Mouse (Mus musculus) neural tube, embryonic 15.5 days (tissue): ENCODE results near the gene Ggnbp2. TPM values are rescaled to one million over a fixed set of nuclear protein-coding genes. Genes with fewer than 3 reads are reported as not detected.

Experiments used
- ATAC-seq: fragments of 200-750 bp; cut with Nextera tagmentation; 2 replicates; pipeline ENCODE4 v1.8.0; 2017; ENCODE audit warnings: mild to moderate bottlenecking, moderate TSS enrichment, moderate library complexity; ENCODE audit not compliant: low FRiP score
- H3K27ac ChIP-seq: fragments of 300-500 bp; sonication (generic); replicated peaks from 2 replicates; pipeline ENCODE4 v1.5.1; 2015; ENCODE audit warnings: mild to moderate bottlenecking, inconsistent platforms
- H3K27me3 ChIP-seq: fragments of 300-500 bp; sonication (generic); replicated peaks from 2 replicates; pipeline ENCODE4 v1.6.1; 2015; ENCODE audit warnings: inconsistent platforms
- H3K36me3 ChIP-seq: fragments of 300-500 bp; sonication (generic); 2 replicates; pipeline ENCODE4 v1.6.1; 2015; ENCODE audit warnings: inconsistent platforms
- H3K4me1 ChIP-seq: fragments of 300-500 bp; sonication (generic); 2 replicates; pipeline ENCODE4 v1.6.1; 2015; ENCODE audit warnings: inconsistent platforms
- H3K4me2 ChIP-seq: fragments of 300-500 bp; sonication (generic); 2 replicates; pipeline ENCODE4 v1.6.1; 2015; ENCODE audit warnings: inconsistent platforms, mild to moderate bottlenecking, moderate library complexity
- H3K4me3 ChIP-seq: fragments of 300-500 bp; sonication (generic); replicated peaks from 2 replicates; pipeline ENCODE4 v1.5.1; 2015; ENCODE audit warnings: mild to moderate bottlenecking, inconsistent platforms
- H3K9ac ChIP-seq: fragments of 300-500 bp; sonication (generic); replicated peaks from 2 replicates; pipeline ENCODE4 v1.6.1; 2015; ENCODE audit warnings: mild to moderate bottlenecking, inconsistent platforms
- H3K9me3 ChIP-seq: fragments of 300-500 bp; sonication (generic); replicated peaks from 2 replicates; pipeline ENCODE4 v1.6.1; 2016; ENCODE audit warnings: inconsistent platforms
- WGBS: fragments of 180-500 bp; shearing (Covaris S2); methylation state at CpG from one replicate; pipeline ENCODE4 v1.1.7; 2015; ENCODE audit warnings: mixed read lengths; 5-methylcytosine and 5-hydroxymethylcytosine counted together
- polyA plus RNA-seq: library from polyadenylated mRNA; unstranded; fragments of >200 nt; fragmentation: Nextera tagmentation; extraction: Ambion mirVana; gene quantifications from 2 replicates; pipeline ENCODE4 v1.2.1, GENCODE M21; 2015

Gene Ggnbp2
- polyA plus RNA-seq, 1 experiment from 2014 or later, result 76.2 TPM

GRCm38 (mm10) chr11:84893113-84893512, 22.5 kb upstream of the Ggnbp2 start:
- Histone ChIP-seq H3K4me1 (no peaks in the 10 kb centered on the region), H3K27me3 (no peaks in the 10 kb centered on the region), H3K9me3 (no peaks in the 10 kb centered on the region), H3K36me3 (peaks cover 74% of the 10 kb centered on the region), H3K4me2 (no peak overlapping the region), H3K27ac (no peak overlapping the region), H3K9ac (no peak overlapping the region), H3K4me3 (no peak overlapping the region)
- ATAC-seq, result no peak
- WGBS, result 91% methylated on average over 14 of the region's 15 CpGs

- Histone ChIP-seq H3K9ac (no peak overlapping the region), H3K27me3 (no peaks in the 10 kb centered on the region), H3K36me3 (peaks cover 69% of the 10 kb centered on the region), H3K4me1 (no peaks in the 10 kb centered on the region), H3K9me3 (no peaks in the 10 kb centered on the region), H3K4me2 (no peak overlapping the region), H3K27ac (no peak overlapping the region), H3K4me3 (no peak overlapping the region)
- WGBS, result 96% methylated on average over 7 of the region's 7 CpGs
- no peak for ATAC-seq
These were observed 21.1 kb upstream of the Ggnbp2 start for GRCm38 (mm10) chr11:84891705-84892104.

- WGBS, result 91% methylated on average over 2 of the region's 2 CpGs
- H3K27me3 ChIP-seq, result no peaks in the 10 kb centered on the region
- H3K9ac ChIP-seq, result no peak overlapping the region
- H3K4me1 ChIP-seq, result no peaks in the 10 kb centered on the region
- no peak overlapping the region for H3K4me2 ChIP-seq
- no peak overlapping the region for H3K4me3 ChIP-seq
- no peak overlapping the region for H3K27ac ChIP-seq
- no peak for ATAC-seq
- H3K36me3 ChIP-seq, result peaks cover 67% of the 10 kb centered on the region
- H3K9me3 ChIP-seq, result no peaks in the 10 kb centered on the region
These were observed 18.9 kb upstream of the Ggnbp2 start for GRCm38 (mm10) chr11:84889492-84889891.

GRCm38 (mm10) chr11:84888025-84888424, 17.4 kb upstream of the Ggnbp2 start:
- 96% methylated on average over 8 of the region's 8 CpGs for WGBS
- H3K9ac ChIP-seq, result no peak overlapping the region
- H3K36me3 ChIP-seq, result peaks cover 71% of the 10 kb centered on the region
- H3K27me3 ChIP-seq, result no peaks in the 10 kb centered on the region
- no peak overlapping the region for H3K27ac ChIP-seq
- ATAC-seq, result no peak
- no peak overlapping the region for H3K4me2 ChIP-seq
- H3K9me3 ChIP-seq, result no peaks in the 10 kb centered on the region
- H3K4me1 ChIP-seq, result no peaks in the 10 kb centered on the region
- H3K4me3 ChIP-seq, result no peak overlapping the region

GRCm38 (mm10) chr11:84886767-84887511, 16.3 kb upstream of the Ggnbp2 start:
- WGBS, result 93% methylated on average over 11 of the region's 11 CpGs
- H3K4me3 ChIP-seq, result no peak overlapping the region
- H3K9ac ChIP-seq, result no peak overlapping the region
- no peaks in the 10 kb centered on the region for H3K4me1 ChIP-seq
- ATAC-seq, result no peak
- peaks cover 61% of the 10 kb centered on the region for H3K36me3 ChIP-seq
- H3K9me3 ChIP-seq, result no peaks in the 10 kb centered on the region
- no peak overlapping the region for H3K27ac ChIP-seq
- no peaks in the 10 kb centered on the region for H3K27me3 ChIP-seq
- H3K4me2 ChIP-seq, result no peak overlapping the region

- 94% methylated on average over 5 of the region's 5 CpGs for WGBS
- no peak for ATAC-seq
- H3K27me3 ChIP-seq, result no peaks in the 10 kb centered on the region
- peaks cover 54% of the 10 kb centered on the region for H3K36me3 ChIP-seq
- H3K9me3 ChIP-seq, result no peaks in the 10 kb centered on the region
- no peak overlapping the region for H3K9ac ChIP-seq
- H3K4me1 ChIP-seq, result peaks cover 4% of the 10 kb centered on the region
- H3K27ac ChIP-seq, result no peak overlapping the region
- no peak overlapping the region for H3K4me2 ChIP-seq
- no peak overlapping the region for H3K4me3 ChIP-seq
These were observed 15.6 kb upstream of the Ggnbp2 start for GRCm38 (mm10) chr11:84886236-84886635.

GRCm38 (mm10) chr11:84885238-84885637, 14.6 kb upstream of the Ggnbp2 start:
- 87% methylated on average over 4 of the region's 4 CpGs for WGBS
- H3K9me3 ChIP-seq, result no peaks in the 10 kb centered on the region

GRCm38 (mm10) chr11:84882346-84882745, 11.7 kb upstream of the Ggnbp2 start:
- no peak overlapping the region for H3K4me3 ChIP-seq
- H3K36me3 ChIP-seq, result peaks cover 36% of the 10 kb centered on the region
- no peak overlapping the region for H3K4me2 ChIP-seq
- no peaks in the 10 kb centered on the region for H3K27me3 ChIP-seq
- H3K27ac ChIP-seq, result no peak overlapping the region
- ATAC-seq, result no peak
- H3K9ac ChIP-seq, result no peak overlapping the region
- peaks cover 19% of the 10 kb centered on the region for H3K4me1 ChIP-seq
- 95% methylated on average over 7 of the region's 7 CpGs for WGBS
- H3K9me3 ChIP-seq, result no peaks in the 10 kb centered on the region

More at GRCm38 (mm10) chr11:84885238-84885637, 14.6 kb upstream of the Ggnbp2 start:
- no peak overlapping the region for H3K9ac ChIP-seq
- H3K36me3 ChIP-seq, result peaks cover 54% of the 10 kb centered on the region
- no peak for ATAC-seq
- peaks cover 11% of the 10 kb centered on the region for H3K4me1 ChIP-seq
- H3K27me3 ChIP-seq, result no peaks in the 10 kb centered on the region
- no peak overlapping the region for H3K4me2 ChIP-seq
- no peak overlapping the region for H3K27ac ChIP-seq
- no peak overlapping the region for H3K4me3 ChIP-seq

- Histone ChIP-seq H3K4me1 (peaks cover 19% of the 10 kb centered on the region), H3K27ac (peak overlapping the region; percentile 92), H3K4me3 (peak overlapping the region; percentile 97), H3K36me3 (peaks cover 24% of the 10 kb centered on the region), H3K27me3 (no peaks in the 10 kb centered on the region), H3K4me2 (peak overlapping the region; percentile 95), H3K9me3 (no peaks in the 10 kb centered on the region), H3K9ac (peak overlapping the region; percentile 89)
- WGBS, result 57% methylated on average over 9 of the region's 9 CpGs
- no peak for ATAC-seq
These were observed 10.4 kb upstream of the Ggnbp2 start for GRCm38 (mm10) chr11:84880971-84881370.

- peak; percentile 46 for ATAC-seq
- under 1% methylated on average over 24 of the region's 24 CpGs for WGBS
- Histone ChIP-seq H3K27me3 (no peaks in the 10 kb centered on the region), H3K4me2 (peak overlapping the region; percentile 95), H3K4me1 (peaks cover 19% of the 10 kb centered on the region), H3K4me3 (peak overlapping the region; percentile 97), H3K9ac (peak overlapping the region; percentile 89), H3K27ac (peak overlapping the region; percentile 92), H3K9me3 (no peaks in the 10 kb centered on the region), H3K36me3 (peaks cover 22% of the 10 kb centered on the region)
These were observed 9.9 kb upstream of the Ggnbp2 start for GRCm38 (mm10) chr11:84880465-84880961.

- H3K9me3 ChIP-seq, result no peaks in the 10 kb centered on the region
- H3K27ac ChIP-seq, result peak within 1 kb of the TSS; percentile 92
- under 1% methylated on average over 80 of the region's 81 CpGs for WGBS
- no peaks in the 10 kb centered on the region for H3K27me3 ChIP-seq
- H3K36me3 ChIP-seq, result peaks cover 17% of the 10 kb centered on the region
- peak within 1 kb of the TSS; percentile 95 for H3K4me2 ChIP-seq
- peaks cover 19% of the 10 kb centered on the region for H3K4me1 ChIP-seq
- H3K9ac ChIP-seq, result peak within 1 kb of the TSS; percentile 89
- ATAC-seq, result peak; percentile 95
- peak within 1 kb of the TSS; percentile 97 for H3K4me3 ChIP-seq
These were observed 9.3 kb upstream of the Ggnbp2 start, which contains the start of the genes Myo19 and Pigw for GRCm38 (mm10) chr11:84879772-84880464. Gene Myo19, plus strand, starts transcription at chr11:84880148. Gene Pigw, minus strand, starts transcription at chr11:84880285.
